Mouse (Mus musculus): Measurements from ENCODE around the gene Socs4. TPM values are rescaled to one million over a fixed set of nuclear protein-coding genes. Genes with fewer than 3 reads are reported as not detected.

Socs4 gene
- 1.8 and 2.2 TPM in 2 replicates for polyA plus RNA-seq (2015; fragmentation: Nextera tagmentation; extraction: Ambion mirVana)

DNA sequence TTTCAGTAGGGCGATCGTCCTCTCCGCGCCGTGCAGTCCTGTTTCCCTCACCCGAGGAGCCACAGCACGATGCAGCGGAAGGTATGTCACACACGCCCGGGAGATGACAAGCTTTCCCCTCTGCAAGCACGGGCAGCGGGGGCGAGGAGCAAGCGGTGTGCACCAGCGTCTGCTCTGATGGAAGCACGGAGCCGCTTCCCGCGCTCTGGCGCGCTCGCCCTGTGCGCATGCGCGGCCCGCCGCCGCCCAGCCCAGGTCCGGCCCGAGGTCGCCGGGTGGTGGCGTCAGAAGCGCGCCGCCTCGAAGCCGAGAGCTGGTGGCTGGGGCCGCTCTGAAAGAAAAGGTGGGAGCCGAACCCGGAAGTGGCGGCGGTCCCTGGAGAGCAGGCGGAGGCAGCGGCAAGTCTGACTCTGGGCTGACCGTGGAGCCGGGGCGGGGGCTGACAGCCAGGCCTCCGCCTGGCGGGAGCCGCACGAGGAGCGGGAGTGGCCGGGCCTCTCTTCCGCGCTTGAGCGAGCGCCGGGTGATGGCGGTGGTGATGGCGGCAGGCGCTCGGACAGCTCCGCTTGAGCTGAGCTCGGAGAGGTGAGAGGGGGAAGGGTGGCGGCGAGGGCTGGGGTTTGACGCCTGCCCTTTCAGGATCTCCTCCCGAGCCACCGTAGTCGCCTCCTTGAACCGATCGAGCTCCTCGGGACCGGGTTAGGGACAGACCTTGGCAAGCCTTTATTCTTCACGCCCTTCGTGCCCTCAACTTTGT is at the start of gene Socs4, which contains the start of gene Wdhd1:
Gene Socs4 (plus strand): TSS at position 295 of the 757 bp plus-strand sequence.
Gene Wdhd1 (minus strand): TSS at position 221 of the 757 bp plus-strand sequence.
- under 1% methylated on average over 73 of the region's 77 CpGs for WGBS (ENCODE audit: insufficient replicate concordance)
- peaks cover 16% of the 10 kb centered on the region for H3K36me3 ChIP-seq (ENCODE audit: control insufficient read depth, insufficient read depth)
- peak; percentile 94 for ATAC-seq (ENCODE audit: low read depth)
- H3K4me2 ChIP-seq (ENCODE audit: low read depth, low read length): peak within 1 kb of the TSS; percentile 83
- H3K27ac ChIP-seq (ENCODE audit: low read length): peak within 1 kb of the TSS; percentile 96
- H3K9ac ChIP-seq (ENCODE audit: low read depth, low read length): peak within 1 kb of the TSS; percentile 89
- H3K4me3 ChIP-seq (ENCODE audit: low read depth, low read length): peak within 1 kb of the TSS; percentile 98
- no peaks in the 10 kb centered on the region for H3K27me3 ChIP-seq (ENCODE audit: control insufficient read depth, insufficient read depth, low read depth, low read length)
- H3K9me3 ChIP-seq (replicated peaks; ENCODE audit: control insufficient read depth, low read length): no peaks in the 10 kb centered on the region
- H3K4me1 ChIP-seq (ENCODE audit: control insufficient read depth, low read depth, low read length): peaks cover 11% of the 10 kb centered on the region

DNA sequence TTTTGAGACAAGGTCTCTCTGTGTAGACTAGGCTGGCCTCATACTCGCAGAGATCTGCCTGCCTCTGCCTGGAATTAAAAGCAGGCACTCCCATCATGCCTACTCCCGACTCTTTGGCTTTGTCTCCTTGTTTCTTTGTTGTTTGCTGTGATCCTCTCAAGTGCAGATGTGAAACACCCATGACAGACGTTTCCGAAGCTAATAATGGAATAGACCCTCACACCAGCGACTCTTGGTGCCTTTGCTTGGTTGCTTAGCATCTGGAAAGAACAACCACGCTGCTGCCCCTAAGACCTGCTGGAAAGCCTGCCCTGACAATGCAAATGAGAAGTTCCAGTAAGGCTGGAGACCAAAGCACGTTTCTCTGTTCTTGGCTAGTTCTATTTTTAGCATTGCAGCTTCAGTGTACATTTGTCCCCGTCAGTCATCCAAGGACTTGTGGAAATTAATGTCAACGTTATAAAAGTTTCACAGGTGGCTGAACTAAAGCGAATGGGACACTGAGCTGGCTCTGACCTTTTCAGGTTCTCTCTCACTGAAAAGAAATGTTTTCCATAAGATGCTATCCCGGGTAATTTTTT is 46.8 kb upstream of the Socs4 start:
- 51% methylated on average over 11 of the region's 11 CpGs for WGBS (ENCODE audit: insufficient replicate concordance)
- H3K36me3 ChIP-seq (ENCODE audit: control insufficient read depth, insufficient read depth): no peaks in the 10 kb centered on the region
- H3K4me3 ChIP-seq (ENCODE audit: low read depth, low read length): no peak overlapping the region

DNA sequence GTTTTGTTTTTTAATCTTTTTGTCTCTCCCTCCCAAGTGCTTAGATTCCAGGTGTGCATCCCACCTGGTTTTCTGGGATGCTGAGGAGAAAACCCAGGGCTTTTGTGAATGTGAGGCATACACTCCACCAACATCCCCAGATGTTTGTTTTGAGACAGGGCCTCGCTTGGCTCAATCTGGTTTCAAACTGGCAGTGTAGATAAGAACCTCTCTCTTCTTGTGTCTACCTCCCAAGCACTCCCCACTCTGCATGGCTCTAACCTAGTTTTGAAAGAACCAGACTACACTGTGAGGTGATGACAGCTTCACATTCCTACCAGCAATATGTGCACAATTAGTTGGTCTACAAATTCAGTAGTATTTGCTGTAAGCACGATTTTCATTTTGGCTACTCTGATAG is 43.1 kb upstream of the Socs4 start:
- H3K4me2 ChIP-seq (ENCODE audit: low read depth, low read length): peak overlapping the region; percentile 4
- WGBS (ENCODE audit: insufficient replicate concordance): 26% methylated on average over 2 of the region's 2 CpGs
- no peaks in the 10 kb centered on the region for H3K27me3 ChIP-seq (ENCODE audit: control insufficient read depth, insufficient read depth, low read depth, low read length)
- H3K9me3 ChIP-seq (replicated peaks; ENCODE audit: control insufficient read depth, low read length): peaks cover 3% of the 10 kb centered on the region; the same call in 1 of the 2 replicates
- ATAC-seq (ENCODE audit: low read depth): peak; percentile 95
- H3K4me3 ChIP-seq (ENCODE audit: low read depth, low read length): no peak overlapping the region
- no peaks in the 10 kb centered on the region for H3K36me3 ChIP-seq (ENCODE audit: control insufficient read depth, insufficient read depth)
- no peak overlapping the region for H3K9ac ChIP-seq (ENCODE audit: low read depth, low read length)
- H3K27ac ChIP-seq (ENCODE audit: low read length): peak overlapping the region; percentile 41
- peaks cover 17% of the 10 kb centered on the region for H3K4me1 ChIP-seq (ENCODE audit: control insufficient read depth, low read depth, low read length)

More for the DNA sequence above, 46.8 kb upstream of the Socs4 start:
- Histone ChIP-seq H3K27ac (ENCODE audit: low read length) (no peak overlapping the region), H3K9ac (ENCODE audit: low read depth, low read length) (no peak overlapping the region), H3K27me3 (ENCODE audit: control insufficient read depth, insufficient read depth, low read depth, low read length) (no peaks in the 10 kb centered on the region), H3K4me2 (ENCODE audit: low read depth, low read length) (no peak overlapping the region), H3K4me1 (ENCODE audit: control insufficient read depth, low read depth, low read length) (peaks cover 15% of the 10 kb centered on the region), H3K9me3 (replicated peaks; ENCODE audit: control insufficient read depth, low read length) (no peaks in the 10 kb centered on the region)
- no peak for ATAC-seq (ENCODE audit: low read depth)

DNA sequence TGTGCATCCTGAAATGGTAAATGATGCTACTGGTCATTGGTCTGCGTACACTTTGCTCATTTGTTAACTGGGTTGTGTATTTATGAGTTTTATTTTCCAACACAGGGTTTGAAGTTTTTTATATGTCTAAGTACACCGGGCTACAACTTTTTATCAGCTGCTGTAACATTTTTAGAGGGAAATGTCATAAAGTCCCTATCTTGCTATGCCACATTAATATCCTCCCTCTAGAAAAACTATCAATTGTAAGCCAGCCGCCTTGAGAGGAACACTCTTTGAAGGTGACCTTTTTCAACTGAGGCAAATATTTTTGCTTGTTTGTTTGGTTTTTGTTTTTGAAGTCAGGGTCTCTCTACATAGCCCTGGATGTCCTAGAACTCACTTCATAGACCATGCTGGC is 42.7 kb upstream of the Socs4 start:
- Histone ChIP-seq H3K4me1 (ENCODE audit: control insufficient read depth, low read depth, low read length) (peaks cover 17% of the 10 kb centered on the region), H3K9me3 (replicated peaks; ENCODE audit: control insufficient read depth, low read length) (peaks cover 3% of the 10 kb centered on the region; the same call in 1 of the 2 replicates), H3K4me2 (ENCODE audit: low read depth, low read length) (peak overlapping the region; percentile 4; the same call in 1 of the 2 replicates), H3K36me3 (ENCODE audit: control insufficient read depth, insufficient read depth) (no peaks in the 10 kb centered on the region), H3K4me3 (ENCODE audit: low read depth, low read length) (no peak overlapping the region), H3K27me3 (ENCODE audit: control insufficient read depth, insufficient read depth, low read depth, low read length) (no peaks in the 10 kb centered on the region), H3K27ac (ENCODE audit: low read length) (no peak overlapping the region), H3K9ac (ENCODE audit: low read depth, low read length) (no peak overlapping the region)
- WGBS (ENCODE audit: insufficient replicate concordance): 46% methylated on average over 3 of the region's 3 CpGs
- ATAC-seq (ENCODE audit: low read depth): peak; percentile 69

DNA sequence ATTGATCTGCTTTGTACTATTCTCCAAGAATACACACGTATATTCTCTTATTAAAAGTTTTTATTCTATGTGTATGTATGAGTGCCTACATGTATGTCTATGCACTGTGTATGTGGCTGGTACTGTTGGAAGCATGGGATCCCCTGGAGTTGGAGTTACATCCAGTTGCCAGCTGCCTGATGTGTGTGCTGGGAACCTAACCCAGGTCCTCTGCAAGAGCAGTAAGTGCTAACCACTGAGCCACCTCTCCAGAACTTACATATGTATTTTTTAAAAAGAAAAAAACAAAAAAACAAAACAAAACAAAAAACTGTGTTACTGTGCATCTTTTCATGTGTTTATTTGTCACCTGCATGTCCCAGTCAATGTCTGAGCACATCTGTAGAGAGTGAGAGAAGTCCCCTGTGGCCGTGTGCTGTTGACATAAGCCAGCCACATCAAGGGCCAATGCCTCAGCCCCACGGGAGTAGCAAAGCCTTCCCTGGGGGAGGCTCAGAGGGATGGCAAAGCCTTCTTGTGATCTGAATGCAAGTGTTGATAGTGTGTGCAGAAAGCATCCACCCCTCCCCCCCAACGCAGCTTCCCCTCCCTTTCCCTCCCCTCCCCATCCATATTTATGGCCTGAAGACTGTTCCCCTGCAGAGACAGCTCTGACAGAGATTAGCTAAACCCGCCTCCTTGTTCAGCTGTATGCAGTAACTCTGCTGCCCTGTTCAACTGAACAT is 42.0 kb upstream of the Socs4 start:
- peaks cover 3% of the 10 kb centered on the region; the same call in 1 of the 2 replicates for H3K9me3 ChIP-seq (replicated peaks; ENCODE audit: control insufficient read depth, low read length)
- no peaks in the 10 kb centered on the region for H3K36me3 ChIP-seq (ENCODE audit: control insufficient read depth, insufficient read depth)
- H3K27me3 ChIP-seq (ENCODE audit: control insufficient read depth, insufficient read depth, low read depth, low read length): no peaks in the 10 kb centered on the region
- H3K4me1 ChIP-seq (ENCODE audit: control insufficient read depth, low read depth, low read length): peaks cover 21% of the 10 kb centered on the region
- no peak overlapping the region for H3K4me3 ChIP-seq (ENCODE audit: low read depth, low read length)
- WGBS (ENCODE audit: insufficient replicate concordance): 72% methylated on average over 5 of the region's 5 CpGs
- H3K27ac ChIP-seq (ENCODE audit: low read length): no peak overlapping the region
- H3K9ac ChIP-seq (ENCODE audit: low read depth, low read length): no peak overlapping the region
- no peak overlapping the region for H3K4me2 ChIP-seq (ENCODE audit: low read depth, low read length)
- no peak for ATAC-seq (ENCODE audit: low read depth)

DNA sequence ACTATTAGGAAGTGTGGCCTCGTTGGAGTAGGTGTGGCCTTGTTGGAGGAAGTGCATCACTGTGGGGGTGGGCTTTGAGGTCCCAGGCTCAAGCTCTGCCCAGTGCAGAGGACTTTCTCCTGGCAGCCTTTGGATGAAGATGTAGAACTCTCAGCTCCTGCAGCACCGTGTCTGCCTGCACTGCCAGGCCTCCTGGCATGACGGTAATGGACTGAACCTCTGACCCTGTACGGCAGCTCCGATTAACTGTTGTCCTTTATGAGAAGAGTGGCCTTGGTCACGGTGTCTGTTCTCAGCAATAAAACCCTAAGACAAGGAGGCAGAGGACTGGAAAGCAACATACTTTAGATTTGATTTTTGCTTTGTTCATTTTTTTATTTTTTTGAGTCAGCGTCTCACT is 40.2 kb upstream of the Socs4 start:
- Histone ChIP-seq H3K4me3 (ENCODE audit: low read depth, low read length) (no peak overlapping the region), H3K27ac (ENCODE audit: low read length) (no peak overlapping the region), H3K4me2 (ENCODE audit: low read depth, low read length) (no peak overlapping the region), H3K36me3 (ENCODE audit: control insufficient read depth, insufficient read depth) (peaks cover 5% of the 10 kb centered on the region), H3K4me1 (ENCODE audit: control insufficient read depth, low read depth, low read length) (peaks cover 35% of the 10 kb centered on the region), H3K9me3 (replicated peaks; ENCODE audit: control insufficient read depth, low read length) (peaks cover 3% of the 10 kb centered on the region; the same call in 1 of the 2 replicates), H3K27me3 (ENCODE audit: control insufficient read depth, insufficient read depth, low read depth, low read length) (no peaks in the 10 kb centered on the region), H3K9ac (ENCODE audit: low read depth, low read length) (no peak overlapping the region)
- no peak for ATAC-seq (ENCODE audit: low read depth)
- 83% methylated on average over 7 of the region's 7 CpGs for WGBS (ENCODE audit: insufficient replicate concordance)

DNA sequence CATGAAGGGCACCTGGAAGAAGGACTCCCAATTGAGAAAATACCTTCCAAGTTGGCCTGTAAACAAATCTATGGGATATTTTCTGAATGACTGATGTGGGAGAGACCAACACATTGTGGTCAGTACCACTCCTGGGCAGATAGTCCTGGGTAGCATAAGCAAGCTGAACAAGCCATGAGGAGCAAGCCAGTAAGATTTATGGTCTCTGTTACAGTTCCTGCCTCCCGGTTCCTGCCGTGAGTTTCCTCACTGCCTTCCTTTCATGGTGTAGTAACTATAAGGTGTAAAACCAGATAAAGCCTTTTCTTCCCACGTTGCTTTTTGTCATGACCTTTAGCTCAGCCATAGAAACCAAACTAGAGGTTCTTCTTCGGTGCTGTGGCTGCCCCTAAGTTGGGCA is 39.4 kb upstream of the Socs4 start:
- Histone ChIP-seq H3K9me3 (replicated peaks; ENCODE audit: control insufficient read depth, low read length) (peaks cover 3% of the 10 kb centered on the region; the same call in 1 of the 2 replicates), H3K9ac (ENCODE audit: low read depth, low read length) (no peak overlapping the region), H3K4me3 (ENCODE audit: low read depth, low read length) (no peak overlapping the region), H3K27me3 (ENCODE audit: control insufficient read depth, insufficient read depth, low read depth, low read length) (no peaks in the 10 kb centered on the region), H3K36me3 (ENCODE audit: control insufficient read depth, insufficient read depth) (peaks cover 6% of the 10 kb centered on the region), H3K27ac (ENCODE audit: low read length) (no peak overlapping the region), H3K4me1 (ENCODE audit: control insufficient read depth, low read depth, low read length) (peaks cover 41% of the 10 kb centered on the region), H3K4me2 (ENCODE audit: low read depth, low read length) (no peak overlapping the region)
- WGBS (ENCODE audit: insufficient replicate concordance): 71% methylated on average over 4 of the region's 4 CpGs
- ATAC-seq (ENCODE audit: low read depth): no peak

DNA sequence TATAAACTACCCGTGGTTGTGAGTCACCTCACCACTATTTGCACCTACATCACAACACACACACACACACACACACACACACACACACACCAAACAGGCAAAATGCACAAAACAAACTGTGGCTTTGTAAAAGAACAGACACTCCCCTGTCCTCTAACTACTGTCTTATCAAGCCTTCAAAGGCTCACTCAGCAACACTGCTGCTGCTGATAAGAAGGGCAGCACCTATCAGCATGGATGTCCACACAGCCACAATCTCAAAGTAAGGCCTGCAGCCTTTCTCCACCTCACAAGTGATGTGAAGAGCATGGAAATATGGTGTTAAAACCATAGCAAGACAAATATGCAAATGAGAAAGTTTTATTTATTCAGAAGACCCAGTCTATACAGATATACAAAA is 36.1 kb upstream of the Socs4 start:
- WGBS (ENCODE audit: insufficient replicate concordance): 26% methylated on average over 1 of the region's 1 CpGs
- no peaks in the 10 kb centered on the region for H3K27me3 ChIP-seq (ENCODE audit: control insufficient read depth, insufficient read depth, low read depth, low read length)
- ATAC-seq (ENCODE audit: low read depth): peak; percentile 100
- H3K9ac ChIP-seq (ENCODE audit: low read depth, low read length): no peak overlapping the region; the same call in none of the 2 replicates
- peaks cover 3% of the 10 kb centered on the region; the same call in 1 of the 2 replicates for H3K9me3 ChIP-seq (replicated peaks; ENCODE audit: control insufficient read depth, low read length)
- peak overlapping the region; percentile 42 for H3K4me2 ChIP-seq (ENCODE audit: low read depth, low read length)
- peaks cover 27% of the 10 kb centered on the region for H3K4me1 ChIP-seq (ENCODE audit: control insufficient read depth, low read depth, low read length)
- peaks cover 27% of the 10 kb centered on the region for H3K36me3 ChIP-seq (ENCODE audit: control insufficient read depth, insufficient read depth)
- peak overlapping the region; percentile 90 for H3K27ac ChIP-seq (ENCODE audit: low read length)
- no peak overlapping the region for H3K4me3 ChIP-seq (ENCODE audit: low read depth, low read length)

Data from liver, embryonic 16.5 days (tissue).